Mouse (Mus musculus) G1E (cell line): ENCODE results near the gene Cdhr4.

Experiments
- CTCF ChIP-seq: IDR thresholded peaks from 2 replicates; pipeline ENCODE4 v1.5.1; 2012; ENCODE audit warnings: low read depth, low read length, inconsistent platforms, mixed read lengths
- GATA1 ChIP-seq: IDR thresholded peaks from 2 replicates; pipeline ENCODE4 v1.6.1; 2012; ENCODE audit warnings: borderline replicate concordance, low read length, inconsistent platforms, mixed read lengths
- TAL1 ChIP-seq: conservative IDR thresholded peaks from 2 replicates; pipeline ENCODE4 v1.6.1; 2012; ENCODE audit warnings: low read depth, low read length, inconsistent platforms, mixed read lengths

GRCm38 (mm10) chr9:107974491-107975171 is 17.7 kb upstream of the Cdhr4 start:
- TF ChIP-seq CTCF (no peak), GATA1 (no peak), TAL1 (no peak)
